Mouse (Mus musculus) C2C12 (cell line): ENCODE measurements around the gene Sgf29.

ENCODE experiments used
- CTCF ChIP-seq: IDR thresholded peaks from one replicate; pipeline ENCODE4 v1.5.1; 2011; ENCODE audit not compliant: control insufficient read depth, insufficient read depth, insufficient read length
- MAX ChIP-seq: IDR thresholded peaks from one replicate; pipeline ENCODE4 v1.6.1; 2011; ENCODE audit warnings: mild to moderate bottlenecking, control low read depth

GRCm38 (mm10) chr7:126689021-126689420, 39.9 kb downstream of the Sgf29 start:
- no peak for TF ChIP-seq CTCF
- TF ChIP-seq MAX: no peak
